Mouse (Mus musculus): Measurements from ENCODE around the gene Spice1. TPM values are rescaled to one million over a fixed set of nuclear protein-coding genes. Genes with fewer than 3 reads are reported as not detected.

The Spice1 gene
- 12.7 and 18.4 TPM in 2 replicates for polyA plus RNA-seq (2015; fragmentation: Nextera tagmentation; extraction: Ambion mirVana)

- WGBS: under 1% methylated on average over 66 of the region's 67 CpGs
- H3K4me1 ChIP-seq (ENCODE audit: control insufficient read depth, insufficient read depth, low read depth, low read length): peaks cover 6% of the 10 kb centered on the region; the same call in 1 of the 2 replicates
Measured at GRCm38 (mm10) chr16:44347071-44347901, at the start of gene Spice1. Gene Spice1, plus strand, starts transcription at chr16:44347121.

GRCm38 (mm10) chr16:44299438-44300093, 47.4 kb upstream of the Spice1 start:
- WGBS: 83% methylated on average over 20 of the region's 20 CpGs
- H3K4me2 ChIP-seq (ENCODE audit: low read length): no peak overlapping the region
- no peak for ATAC-seq
- no peaks in the 10 kb centered on the region for H3K4me1 ChIP-seq (ENCODE audit: control insufficient read depth, insufficient read depth, low read depth, low read length)
- no peaks in the 10 kb centered on the region for H3K27me3 ChIP-seq (replicated peaks; ENCODE audit: control insufficient read depth, insufficient read depth, low read length)
- no peak overlapping the region for H3K27ac ChIP-seq (ENCODE audit: low read depth, low read length)
- H3K9ac ChIP-seq (ENCODE audit: low read depth, low read length): no peak overlapping the region
- H3K9me3 ChIP-seq (ENCODE audit: control insufficient read depth, low read length): peaks cover 6% of the 10 kb centered on the region
- H3K4me3 ChIP-seq (ENCODE audit: low read length): no peak overlapping the region
- no peaks in the 10 kb centered on the region for H3K36me3 ChIP-seq (ENCODE audit: control insufficient read depth, insufficient read depth, low read length)

More at GRCm38 (mm10) chr16:44347071-44347901, at the start of gene Spice1:
- Histone ChIP-seq H3K4me2 (ENCODE audit: low read length) (peak within 1 kb of the TSS; percentile 78), H3K27me3 (replicated peaks; ENCODE audit: control insufficient read depth, insufficient read depth, low read length) (no peaks in the 10 kb centered on the region), H3K4me3 (ENCODE audit: low read length) (peak within 1 kb of the TSS; percentile 91), H3K9me3 (ENCODE audit: control insufficient read depth, low read length) (no peaks in the 10 kb centered on the region), H3K9ac (ENCODE audit: low read depth, low read length) (peak within 1 kb of the TSS; percentile 77), H3K27ac (ENCODE audit: low read depth, low read length) (peak within 1 kb of the TSS; percentile 90), H3K36me3 (ENCODE audit: control insufficient read depth, insufficient read depth, low read length) (no peaks in the 10 kb centered on the region)
- ATAC-seq: peak; percentile 100

- 58% methylated on average over 10 of the region's 10 CpGs for WGBS
- H3K9ac ChIP-seq (ENCODE audit: low read depth, low read length): no peak overlapping the region
Measured at GRCm38 (mm10) chr16:44302126-44302892, 44.6 kb upstream of the Spice1 start.

GRCm38 (mm10) chr16:44303822-44304221, 43.1 kb upstream of the Spice1 start:
- Histone ChIP-seq H3K27me3 (replicated peaks; ENCODE audit: control insufficient read depth, insufficient read depth, low read length) (no peaks in the 10 kb centered on the region), H3K36me3 (ENCODE audit: control insufficient read depth, insufficient read depth, low read length) (no peaks in the 10 kb centered on the region), H3K4me1 (ENCODE audit: control insufficient read depth, insufficient read depth, low read depth, low read length) (no peaks in the 10 kb centered on the region), H3K9me3 (ENCODE audit: control insufficient read depth, low read length) (peaks cover 6% of the 10 kb centered on the region), H3K27ac (ENCODE audit: low read depth, low read length) (no peak overlapping the region), H3K4me2 (ENCODE audit: low read length) (no peak overlapping the region), H3K4me3 (ENCODE audit: low read length) (no peak overlapping the region), H3K9ac (ENCODE audit: low read depth, low read length) (no peak overlapping the region)
- 81% methylated on average over 2 of the region's 2 CpGs for WGBS
- no peak for ATAC-seq

More at GRCm38 (mm10) chr16:44302126-44302892, 44.6 kb upstream of the Spice1 start:
- H3K36me3 ChIP-seq (ENCODE audit: control insufficient read depth, insufficient read depth, low read length): no peaks in the 10 kb centered on the region
- H3K4me3 ChIP-seq (ENCODE audit: low read length): no peak overlapping the region
- peaks cover 6% of the 10 kb centered on the region for H3K9me3 ChIP-seq (ENCODE audit: control insufficient read depth, low read length)
- H3K4me2 ChIP-seq (ENCODE audit: low read length): no peak overlapping the region
- no peak overlapping the region for H3K27ac ChIP-seq (ENCODE audit: low read depth, low read length)
- ATAC-seq: no peak
- H3K27me3 ChIP-seq (replicated peaks; ENCODE audit: control insufficient read depth, insufficient read depth, low read length): no peaks in the 10 kb centered on the region
- no peaks in the 10 kb centered on the region for H3K4me1 ChIP-seq (ENCODE audit: control insufficient read depth, insufficient read depth, low read depth, low read length)

- H3K9ac ChIP-seq (ENCODE audit: low read depth, low read length): no peak overlapping the region
- H3K9me3 ChIP-seq (ENCODE audit: control insufficient read depth, low read length): no peaks in the 10 kb centered on the region
- H3K27ac ChIP-seq (ENCODE audit: low read depth, low read length): no peak overlapping the region
- no peak for ATAC-seq
- H3K27me3 ChIP-seq (replicated peaks; ENCODE audit: control insufficient read depth, insufficient read depth, low read length): no peaks in the 10 kb centered on the region
- H3K4me1 ChIP-seq (ENCODE audit: control insufficient read depth, insufficient read depth, low read depth, low read length): no peaks in the 10 kb centered on the region
- no peak overlapping the region for H3K4me3 ChIP-seq (ENCODE audit: low read length)
- H3K36me3 ChIP-seq (ENCODE audit: control insufficient read depth, insufficient read depth, low read length): no peaks in the 10 kb centered on the region
- WGBS: 65% methylated on average over 3 of the region's 3 CpGs
- no peak overlapping the region for H3K4me2 ChIP-seq (ENCODE audit: low read length)
Measured at GRCm38 (mm10) chr16:44305606-44306005, 41.3 kb upstream of the Spice1 start.

- no peak for ATAC-seq
- no peaks in the 10 kb centered on the region for H3K36me3 ChIP-seq (ENCODE audit: control insufficient read depth, insufficient read depth, low read length)
- no peaks in the 10 kb centered on the region for H3K9me3 ChIP-seq (ENCODE audit: control insufficient read depth, low read length)
- H3K27ac ChIP-seq (ENCODE audit: low read depth, low read length): no peak overlapping the region
- 79% methylated on average over 4 of the region's 4 CpGs for WGBS
- no peaks in the 10 kb centered on the region for H3K27me3 ChIP-seq (replicated peaks; ENCODE audit: control insufficient read depth, insufficient read depth, low read length)
- no peak overlapping the region for H3K9ac ChIP-seq (ENCODE audit: low read depth, low read length)
- no peak overlapping the region for H3K4me3 ChIP-seq (ENCODE audit: low read length)
- no peak overlapping the region for H3K4me2 ChIP-seq (ENCODE audit: low read length)
- H3K4me1 ChIP-seq (ENCODE audit: control insufficient read depth, insufficient read depth, low read depth, low read length): no peaks in the 10 kb centered on the region
Measured at GRCm38 (mm10) chr16:44313422-44313821, 33.5 kb upstream of the Spice1 start.

- Histone ChIP-seq H3K9ac (ENCODE audit: low read depth, low read length) (no peak overlapping the region), H3K9me3 (ENCODE audit: control insufficient read depth, low read length) (no peaks in the 10 kb centered on the region), H3K4me3 (ENCODE audit: low read length) (no peak overlapping the region), H3K27me3 (replicated peaks; ENCODE audit: control insufficient read depth, insufficient read depth, low read length) (no peaks in the 10 kb centered on the region), H3K36me3 (ENCODE audit: control insufficient read depth, insufficient read depth, low read length) (no peaks in the 10 kb centered on the region), H3K4me2 (ENCODE audit: low read length) (no peak overlapping the region), H3K27ac (ENCODE audit: low read depth, low read length) (no peak overlapping the region), H3K4me1 (ENCODE audit: control insufficient read depth, insufficient read depth, low read depth, low read length) (no peaks in the 10 kb centered on the region)
- no peak for ATAC-seq
- WGBS: 76% methylated on average over 4 of the region's 4 CpGs
Measured at GRCm38 (mm10) chr16:44316350-44316749, 30.6 kb upstream of the Spice1 start.

- H3K27ac ChIP-seq (ENCODE audit: low read depth, low read length): no peak overlapping the region
- H3K4me2 ChIP-seq (ENCODE audit: low read length): no peak overlapping the region
- H3K9me3 ChIP-seq (ENCODE audit: control insufficient read depth, low read length): no peaks in the 10 kb centered on the region
- 0 out of 2 replicates have a peak, but pooled peaks have one; percentile 50 for ATAC-seq
- no peaks in the 10 kb centered on the region for H3K27me3 ChIP-seq (replicated peaks; ENCODE audit: control insufficient read depth, insufficient read depth, low read length)
- 28% methylated on average over 1 of the region's 3 CpGs for WGBS
- H3K9ac ChIP-seq (ENCODE audit: low read depth, low read length): no peak overlapping the region
- H3K36me3 ChIP-seq (ENCODE audit: control insufficient read depth, insufficient read depth, low read length): no peaks in the 10 kb centered on the region
- no peak overlapping the region for H3K4me3 ChIP-seq (ENCODE audit: low read length)
- H3K4me1 ChIP-seq (ENCODE audit: control insufficient read depth, insufficient read depth, low read depth, low read length): no peaks in the 10 kb centered on the region
Measured at GRCm38 (mm10) chr16:44320232-44320631, 26.7 kb upstream of the Spice1 start.
